Mouse (Mus musculus) spleen, adult 18-20 months (tissue): ENCODE measurements at regions not wholly inside any gene's neighbourhood (a gene's known extent, or its start where the extent isn't known, plus 50 kb on each side); places are given as distances from the start of the nearest gene placed in this dataset.

ENCODE experiments used
- DNase-seq, 2 experiments: peaks; one replicate each; pipeline ENCODE4 v3.0.0; 2022; ENCODE audit warnings: mixed read lengths in 2 of 2

DNA sequence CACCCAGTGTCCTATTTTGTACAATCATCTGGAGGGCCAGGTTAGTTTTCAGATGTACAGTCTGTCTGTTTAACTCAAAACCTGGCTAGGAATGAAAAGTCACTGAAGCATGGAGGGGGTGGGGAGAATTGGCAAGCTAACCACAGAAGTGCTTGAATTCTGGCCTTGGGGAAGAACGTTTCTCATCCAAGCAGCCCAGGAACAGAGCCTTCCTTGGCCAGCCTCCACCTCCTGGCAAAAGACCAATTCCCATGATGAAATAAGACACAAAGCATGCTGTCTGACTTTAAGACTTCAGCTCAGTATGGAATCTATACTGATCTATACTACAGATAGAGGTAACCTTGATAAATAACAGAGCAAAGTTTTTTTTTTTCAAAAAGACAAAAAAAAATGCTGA, 80.3 kb upstream of the Zfp648 start:
- no peak for DNase-seq

DNA sequence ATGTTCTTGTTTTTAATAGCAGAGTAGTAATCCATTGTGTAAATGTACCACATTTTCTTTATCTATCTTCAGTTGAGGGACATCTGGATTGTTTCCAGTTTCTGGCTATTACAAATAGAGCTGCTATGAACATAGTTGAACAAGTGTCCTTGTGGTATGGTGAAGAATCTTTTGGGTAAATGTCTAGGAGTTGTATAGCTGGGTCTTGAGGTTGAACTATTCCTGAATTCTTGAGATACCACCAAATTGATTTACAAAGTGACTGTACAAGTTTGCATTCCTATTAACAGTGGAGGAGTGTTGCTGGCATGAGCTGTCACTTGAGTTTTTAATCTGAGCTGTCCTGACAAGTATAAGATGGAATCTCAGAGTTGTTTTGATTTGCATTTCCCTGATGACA, 76.0 kb upstream of the Zfp648 start:
- no peak for DNase-seq

GRCm38 (mm10) chr1:154126487-154126886, 74.5 kb upstream of the Zfp648 start:
- no peak for DNase-seq

GRCm38 (mm10) chr1:154139488-154139887, 61.5 kb upstream of the Zfp648 start:
- no peak for DNase-seq

DNA sequence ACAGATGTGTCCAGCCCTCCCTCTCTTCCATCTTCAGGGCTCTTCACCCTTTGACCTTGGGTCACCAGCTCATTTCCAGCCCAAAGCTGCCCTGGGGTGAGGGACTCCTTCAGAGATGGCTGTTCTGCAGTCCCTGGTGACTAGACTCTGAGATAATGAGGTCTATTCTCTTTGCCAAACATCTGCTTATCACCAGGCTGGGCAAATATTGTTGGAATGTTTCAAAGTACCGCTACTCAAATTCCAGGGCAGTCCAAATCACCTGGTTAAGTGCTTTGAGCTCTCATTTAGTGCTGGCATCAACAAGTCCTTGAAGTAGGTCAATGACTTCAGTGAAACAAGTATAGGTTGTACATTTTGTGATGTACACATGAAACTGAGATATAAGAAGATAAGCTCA, 57.3 kb upstream of the Zfp648 start:
- no peak for DNase-seq

DNA sequence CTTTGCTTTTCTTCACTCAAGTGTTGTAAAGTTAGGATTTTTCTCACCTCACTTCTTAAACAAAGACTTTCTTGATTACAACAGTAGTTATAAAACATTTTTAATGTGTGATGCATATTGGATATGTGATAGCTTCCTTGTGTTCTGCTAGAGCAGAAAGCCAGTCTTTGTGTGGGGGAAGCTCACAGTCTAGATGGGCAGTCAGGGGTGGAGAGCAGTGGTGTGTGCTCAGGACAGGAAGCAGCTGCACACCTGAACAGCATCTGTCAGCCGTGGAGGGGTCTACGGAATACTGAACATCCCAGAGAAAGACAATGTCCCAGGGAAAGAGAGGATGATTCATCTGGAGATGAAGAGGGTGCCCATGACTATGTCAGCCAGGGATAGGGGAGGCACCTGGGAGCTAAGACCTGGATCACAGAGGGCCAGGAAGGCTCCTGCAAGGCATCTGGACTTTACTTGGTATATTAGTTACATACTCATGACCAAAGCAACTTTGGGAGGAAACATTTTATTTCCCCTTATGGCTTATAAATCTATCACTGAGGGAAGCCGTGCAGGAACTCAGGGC, 53.9 kb upstream of the Zfp648 start:
- DNase-seq, result no peak

DNA sequence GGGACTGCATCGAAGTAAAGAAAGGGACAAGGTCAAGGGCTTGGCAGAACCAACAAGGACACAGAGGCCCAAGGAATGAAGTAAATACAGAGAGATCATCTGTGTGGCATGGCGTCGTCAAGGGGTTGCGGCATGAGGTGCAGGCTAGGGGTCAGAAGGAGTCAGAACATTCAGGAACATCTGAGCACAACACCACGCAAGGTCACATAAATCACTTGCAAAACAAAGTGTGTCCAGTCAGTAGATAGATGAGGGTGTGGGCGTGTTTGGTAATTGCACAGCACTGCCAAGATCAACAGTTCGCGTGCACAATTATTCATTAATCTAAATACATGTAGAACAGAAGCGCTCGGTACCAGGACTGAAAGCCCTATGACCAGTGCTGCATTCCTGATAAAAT, 52.0 kb upstream of the Zfp648 start:
- no peak for DNase-seq

GRCm38 (mm10) chr1:154149431-154150143, 51.4 kb upstream of the Zfp648 start:
- DNase-seq, result no peak

DNA sequence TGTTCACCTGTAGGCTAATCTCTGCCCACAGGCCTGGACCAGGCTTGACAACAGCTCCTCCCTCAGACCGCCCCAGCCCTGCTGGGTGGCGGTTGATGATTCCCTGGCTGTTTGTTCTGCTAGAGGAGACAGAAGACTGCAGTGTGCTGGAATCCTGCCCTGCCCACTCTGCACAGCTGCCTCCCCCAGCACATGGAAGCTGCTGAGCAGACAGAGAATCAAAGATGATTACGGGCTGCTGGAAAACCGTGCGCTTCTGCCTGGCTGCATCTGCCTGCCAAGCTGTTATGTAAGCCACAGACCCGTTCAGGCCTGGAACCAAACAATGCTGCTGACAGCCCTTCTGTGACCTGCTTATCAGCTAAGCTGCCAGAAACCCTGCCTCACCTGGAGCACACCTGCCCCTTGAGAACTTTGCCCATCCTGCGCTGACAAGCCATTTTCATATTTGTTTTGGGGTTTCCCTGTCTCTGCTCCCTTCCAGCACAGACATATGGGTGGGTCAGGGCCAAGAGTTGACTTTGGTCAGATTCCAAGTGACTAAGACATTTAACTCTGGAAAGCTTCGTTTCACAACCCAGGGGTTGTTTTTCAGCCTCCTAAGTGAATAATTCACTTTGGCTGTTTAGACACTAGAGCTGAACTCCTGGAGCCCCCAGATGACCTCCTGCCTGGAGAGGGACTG, 50.7 kb upstream of the Zfp648 start:
- peak in 1 of 2 experiments; percentile 10 for DNase-seq
